Mouse (Mus musculus) CD4-positive naive resting alpha-beta T cell, adult 76 days (primary cell): ENCODE measurements around the gene Med13. TPM values are rescaled to one million over a fixed set of nuclear protein-coding genes. Genes with fewer than 3 reads are reported as not detected.

Experiments used
- total RNA-seq: library from RNA; stranded (reverse); gene quantifications from one replicate; pipeline ENCODE4 v1.2.4, GENCODE M21; 2023

Gene Med13
- 94.7 TPM for total RNA-seq

GRCm38 (mm10) chr11:86356854-86357788 lies at the start of gene Med13:
Med13 (minus strand) TSS chr11:86357602.

GRCm38 (mm10) chr11:86257460-86258076 lies 99.8 kb downstream of the Med13 start, which contains the start of gene Ints2:
Ints2 (minus strand) TSS chr11:86257575.

Other genes with a start within 250 kb of the Med13 start
- gene Brip1, start 156.4 kb downstream of the Med13 start, total RNA-seq: 2.1 TPM
- 22.8 TPM for gene Ints2, start 100.0 kb downstream of the Med13 start, total RNA-seq
- 37.1 TPM for gene Rnft1, start 127.1 kb upstream of the Med13 start, total RNA-seq
- 70.7 TPM for gene Rps6kb1, start 187.2 kb upstream of the Med13 start, total RNA-seq
- 3.1 TPM for gene Tubd1, start 187.4 kb upstream of the Med13 start, total RNA-seq